Mouse (Mus musculus) duodenum, adult 2 months (tissue): Measurements from ENCODE around the gene Bicdl2. TPM values are rescaled to one million over a fixed set of nuclear protein-coding genes. Genes with fewer than 3 reads are reported as not detected.

ENCODE experiments used
- polyA plus RNA-seq: library from polyadenylated mRNA; depleted of rRNA; stranded (reverse); fragments of >200 nt; gene quantifications from 2 replicates; pipeline ENCODE4 v1.2.3, GENCODE M21; 2012; ENCODE audit warnings: low replicate concordance; rRNA removed

The Bicdl2 gene
- 5.3 and 6.5 TPM in 2 replicates for polyA plus RNA-seq

DNA sequence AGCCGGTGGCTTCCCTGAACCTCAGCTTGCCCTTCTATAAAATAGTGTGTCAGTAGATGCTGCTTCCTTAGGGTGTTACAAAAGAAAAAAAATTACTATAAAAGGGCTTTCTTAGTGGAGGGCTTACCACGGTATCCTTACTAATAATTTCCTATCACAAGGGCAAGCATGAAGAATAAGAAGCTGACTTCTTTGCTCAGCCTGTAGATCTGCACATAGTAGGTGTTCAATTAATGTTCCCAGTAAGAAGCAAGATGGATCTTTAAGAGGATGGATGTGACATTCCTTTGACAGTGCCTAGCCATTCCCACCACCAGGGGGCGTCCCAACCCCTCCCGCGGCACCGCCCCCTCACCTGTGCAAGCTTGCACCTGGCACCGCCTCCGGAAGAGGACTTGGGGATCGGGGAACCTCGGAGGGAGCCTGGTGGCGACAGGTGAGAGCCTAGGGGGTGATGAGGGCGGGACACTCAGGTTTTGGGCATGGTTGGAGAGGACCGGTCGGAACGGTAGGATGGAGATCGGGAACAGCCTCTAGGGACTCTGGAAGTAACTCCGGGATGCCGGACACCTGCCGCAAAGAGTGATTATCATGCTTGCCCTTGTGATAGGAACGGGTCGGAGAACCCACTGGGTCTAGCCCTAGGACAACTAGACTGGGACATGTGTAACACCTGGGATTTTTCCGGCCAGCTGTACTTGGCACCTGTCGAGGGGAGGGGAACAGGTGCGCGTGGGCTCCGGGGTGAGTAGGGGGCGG is at the start of gene Bicdl2:
Gene Bicdl2 (plus strand): TSS at position 390 of the 759 bp plus-strand sequence.

DNA sequence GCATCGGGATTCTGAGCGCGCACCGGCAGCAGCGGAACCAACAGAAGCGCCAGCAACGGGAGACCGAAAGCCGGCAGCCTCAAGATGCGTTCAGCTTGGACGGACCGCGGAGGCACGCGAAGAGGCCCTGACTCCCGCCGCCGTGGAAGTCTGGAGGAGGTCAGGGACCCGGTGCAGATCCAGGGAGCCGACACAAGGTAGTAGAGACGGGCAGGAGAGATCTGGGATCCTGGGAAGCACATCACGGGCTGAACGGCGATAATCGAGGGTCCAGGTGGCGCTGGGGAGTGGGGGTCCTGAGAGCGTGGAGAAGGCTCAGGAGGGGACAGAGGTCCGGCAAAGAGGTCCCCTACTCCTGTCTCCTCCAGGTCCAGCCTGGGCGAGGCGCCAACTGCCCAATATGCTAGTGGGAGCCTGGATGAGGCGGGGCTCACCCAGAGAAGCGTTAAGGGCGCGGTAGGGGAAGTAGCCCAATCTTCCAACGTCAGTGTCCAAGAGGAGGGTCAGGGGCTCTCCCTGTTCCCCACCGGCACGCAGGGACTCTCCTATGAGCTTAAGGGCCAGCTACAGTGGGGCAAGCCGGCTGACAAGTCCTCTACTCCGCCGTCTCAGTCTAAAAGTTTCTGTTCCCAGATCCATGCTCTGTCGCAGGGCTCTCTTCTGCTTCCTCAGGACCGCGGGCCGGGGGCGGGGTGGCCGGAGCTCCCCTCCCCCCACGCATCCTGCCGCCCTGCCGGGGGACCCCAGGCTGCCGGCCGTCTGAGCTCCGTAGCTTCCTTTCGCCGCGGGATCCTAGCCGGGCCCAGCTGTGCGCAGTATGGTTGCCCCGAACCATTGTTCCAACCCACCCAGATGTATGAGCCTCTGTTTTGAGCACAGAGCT is 15.5 kb upstream of the Bicdl2 start, which contains the start of gene Mmp25:
Gene Mmp25 (minus strand): TSS at position 665 of the 883 bp plus-strand sequence.

DNA sequence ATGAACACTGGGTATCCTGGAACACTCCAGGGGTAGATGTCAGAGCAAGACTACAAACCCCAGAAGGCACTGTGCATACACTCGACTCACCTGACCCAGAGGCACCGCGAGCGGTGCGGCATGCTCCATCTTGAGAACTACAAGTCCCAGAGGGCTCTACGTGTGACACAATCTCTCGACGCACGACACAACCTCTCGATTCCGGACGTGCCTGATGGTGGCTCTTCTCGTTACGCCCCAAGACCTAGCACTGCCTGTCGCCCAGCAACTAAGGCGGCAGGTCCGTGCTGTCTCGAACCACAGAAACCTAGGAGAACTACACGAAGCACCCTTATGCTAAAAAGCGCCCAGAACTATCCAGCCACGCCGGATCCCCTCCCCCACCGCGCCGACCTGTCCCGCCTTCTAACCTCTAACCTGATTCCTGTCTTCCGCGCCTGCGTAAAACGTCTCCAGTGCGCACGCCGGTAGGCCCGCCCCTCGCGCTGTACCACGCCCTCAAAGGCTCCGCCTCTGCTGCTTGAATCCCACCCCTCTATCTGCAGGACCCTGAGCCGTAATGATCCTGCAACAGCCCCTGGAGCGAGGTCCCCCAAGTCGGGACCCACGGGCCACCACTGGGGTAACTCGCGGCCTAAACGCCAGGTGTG is 13.2 kb downstream of the Bicdl2 start, which contains the start of the genes Hcfc1r1 and Thoc6:
Gene Hcfc1r1 (plus strand): TSS at position 173 of the 650 bp plus-strand sequence.
Gene Thoc6 (minus strand): TSS at position 459 of the 650 bp plus-strand sequence.

DNA sequence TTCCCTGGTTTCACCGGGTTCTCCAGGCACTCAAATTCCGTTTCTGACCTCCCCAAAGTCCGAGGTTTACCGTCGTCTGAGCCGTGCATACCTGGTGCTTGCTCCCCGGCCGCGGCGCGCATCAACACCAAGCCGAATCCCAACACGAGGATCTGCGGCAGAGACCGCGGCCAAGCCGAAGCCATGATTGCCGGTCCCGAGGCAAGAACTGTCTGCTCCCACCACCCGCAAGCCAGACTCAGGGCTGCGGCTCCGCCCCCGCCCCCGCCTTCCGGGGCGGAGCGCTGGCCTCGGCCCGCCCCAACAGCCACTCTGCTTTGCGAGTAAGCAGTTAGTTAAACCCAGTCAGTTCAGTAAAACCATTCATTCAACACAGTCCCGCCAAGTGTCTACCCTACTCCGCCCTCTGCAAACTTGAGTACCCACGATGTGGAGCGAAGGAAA is 17.0 kb downstream of the Bicdl2 start, which contains the start of gene Tnfrsf12a:
Gene Tnfrsf12a (minus strand): TSS at position 233 of the 444 bp plus-strand sequence.

DNA sequence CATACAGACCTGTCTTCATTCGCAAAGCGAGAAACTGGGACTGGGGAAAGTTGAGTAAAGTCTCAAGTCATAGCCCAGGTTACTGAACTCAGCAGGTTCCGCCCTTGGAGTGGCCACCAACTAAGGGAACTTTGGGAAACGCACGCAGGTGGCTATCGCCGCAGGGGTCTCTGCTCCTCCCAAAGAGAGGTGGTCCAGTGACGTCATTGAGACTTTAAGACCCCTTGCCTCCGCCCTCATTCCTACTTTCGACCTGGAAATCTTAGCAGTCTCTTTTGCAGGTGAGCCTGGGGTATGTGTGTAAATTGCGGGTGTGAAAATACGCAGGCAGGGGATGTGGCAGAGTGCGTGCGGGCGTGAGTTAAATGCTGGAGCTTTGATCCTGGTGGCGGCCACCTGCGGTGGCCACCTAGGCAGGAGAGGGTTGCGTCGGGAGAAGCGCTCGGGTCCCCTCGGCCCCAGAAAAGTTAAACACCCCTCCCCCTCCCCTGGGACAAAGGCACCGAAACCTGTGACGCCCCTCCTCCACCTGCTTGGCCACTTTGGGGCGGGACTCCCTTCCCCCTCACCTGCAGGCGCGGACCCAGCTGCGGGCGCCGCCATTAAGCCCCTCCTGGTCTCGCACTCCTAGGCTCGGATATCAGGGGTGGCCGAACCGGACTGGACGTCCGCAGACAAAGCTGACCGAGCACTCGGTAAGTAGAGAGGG is 19.0 kb downstream of the Bicdl2 start, which contains the start of gene Cldn6:
Gene Cldn6 (plus strand): TSS at position 123 of the 709 bp plus-strand sequence.

DNA sequence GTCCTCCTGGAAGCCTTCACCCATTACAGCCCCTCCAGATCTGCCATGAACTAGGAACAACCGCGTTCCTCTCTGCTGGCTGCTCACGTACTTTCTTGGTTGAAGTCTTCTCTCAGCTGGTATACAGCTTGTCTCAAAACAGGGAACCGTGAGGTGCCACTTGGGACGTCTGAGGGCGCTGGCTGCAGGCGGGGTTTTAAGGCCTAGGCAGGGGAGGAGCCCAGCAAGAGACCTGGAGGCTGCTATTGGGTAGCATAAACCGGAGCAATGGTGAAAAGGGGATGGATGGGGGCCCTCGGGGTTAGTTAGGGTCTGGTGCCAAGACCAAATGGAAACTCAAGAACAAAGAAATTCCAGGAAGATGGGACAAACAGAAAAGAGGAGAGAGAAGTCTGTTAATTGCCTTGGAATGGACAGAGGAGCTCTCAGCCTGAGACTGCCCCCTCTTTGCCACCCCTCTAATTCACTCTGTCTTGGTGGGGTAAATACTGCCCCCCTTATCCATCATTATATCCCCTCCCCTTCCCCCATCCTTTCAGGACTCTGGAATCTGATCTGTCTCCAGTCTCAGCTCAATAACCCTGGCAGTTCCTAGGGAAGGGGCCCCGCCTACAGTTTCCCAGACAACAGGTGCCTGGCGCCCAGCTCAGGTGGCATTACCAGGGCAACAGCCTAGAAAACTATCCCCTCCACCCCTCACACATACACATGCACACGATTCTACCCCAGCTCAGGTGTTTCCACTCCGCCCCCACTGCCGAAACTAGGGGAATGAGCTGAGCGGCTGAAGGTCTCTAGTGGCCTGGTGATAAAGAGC is 23.8 kb downstream of the Bicdl2 start, which contains the start of gene Cldn9:
Gene Cldn9 (minus strand): TSS at position 171 of the 817 bp plus-strand sequence.

Other genes starting within 250 kb of the Bicdl2 start
- gene Vmn2r117, start 180.8 kb upstream of the Bicdl2 start, polyA plus RNA-seq: not detected in 2 replicates
- gene Zfp213, start 96.3 kb upstream of the Bicdl2 start, polyA plus RNA-seq: 12.0 and 13.1 TPM in 2 replicates
- gene Zfp13, start 61.0 kb upstream of the Bicdl2 start, polyA plus RNA-seq: 6.5 and 13.2 TPM in 2 replicates
- not detected in 2 replicates for gene Zscan10, start 59.6 kb upstream of the Bicdl2 start, polyA plus RNA-seq
- 0.81 and 1.5 TPM in 2 replicates for gene Mmp25, start 15.2 kb upstream of the Bicdl2 start, polyA plus RNA-seq
- 423 and 457 TPM in 2 replicates for gene Hcfc1r1, start 13.1 kb downstream of the Bicdl2 start, polyA plus RNA-seq
- gene Thoc6, start 13.4 kb downstream of the Bicdl2 start, polyA plus RNA-seq: 22.7 and 23.3 TPM in 2 replicates
- gene Tnfrsf12a, start 17.0 kb downstream of the Bicdl2 start, polyA plus RNA-seq: 16.8 and 17.2 TPM in 2 replicates
- gene Cldn6, start 18.7 kb downstream of the Bicdl2 start, polyA plus RNA-seq: 0.44 and 1.2 TPM in 2 replicates
- gene Cldn9, start 23.5 kb downstream of the Bicdl2 start, polyA plus RNA-seq: 0.14 and 0.55 TPM in 2 replicates
- 0.05 and 0.09 TPM in 2 replicates for gene 1520401A03Rik, start 62.3 kb downstream of the Bicdl2 start, polyA plus RNA-seq
- gene Pkmyt1, start 65.8 kb downstream of the Bicdl2 start, polyA plus RNA-seq: 58.5 and 61.5 TPM in 2 replicates
- gene Paqr4, start 80.4 kb downstream of the Bicdl2 start, polyA plus RNA-seq: 144 and 151 TPM in 2 replicates
- gene Kremen2, start 85.3 kb downstream of the Bicdl2 start, polyA plus RNA-seq: 5.0 and 7.8 TPM in 2 replicates
- gene Flywch1, start 111.1 kb downstream of the Bicdl2 start, polyA plus RNA-seq: 15.9 and 34.2 TPM in 2 replicates
- gene Flywch2, start 125.6 kb downstream of the Bicdl2 start, polyA plus RNA-seq: 3.8 and 6.0 TPM in 2 replicates
- 340 and 451 TPM in 2 replicates for gene Srrm2, start 130.0 kb downstream of the Bicdl2 start, polyA plus RNA-seq
- 480 and 804 TPM in 2 replicates for gene Elob, start 168.6 kb downstream of the Bicdl2 start, polyA plus RNA-seq
- gene Prss33, start 175.6 kb downstream of the Bicdl2 start, polyA plus RNA-seq: 0.11 and 1.1 TPM in 2 replicates
- gene Prss32, start 183.3 kb downstream of the Bicdl2 start, polyA plus RNA-seq: 308 and 338 TPM in 2 replicates
- gene Prss41, start 183.7 kb downstream of the Bicdl2 start, polyA plus RNA-seq: 2.4 and 2.8 TPM in 2 replicates
- not detected in 2 replicates for gene Prss21, start 207.6 kb downstream of the Bicdl2 start, polyA plus RNA-seq
- gene Dcpp1, start 220.4 kb downstream of the Bicdl2 start, polyA plus RNA-seq: not detected in 2 replicates
- not detected in 2 replicates for gene Dcpp2, start 220.4 kb downstream of the Bicdl2 start, polyA plus RNA-seq